Mouse (Mus musculus): Measurements from ENCODE around the gene Spef2. TPM values are rescaled to one million over a fixed set of nuclear protein-coding genes. Genes with fewer than 3 reads are reported as not detected.

Spef2 gene
- polyA plus RNA-seq, 1 experiment from 2014 or later: 0.42 TPM

GRCm38 (mm10) chr15:9710330-9710729, 38.3 kb downstream of the Spef2 start:
- no peak for ATAC-seq (replicated peaks; ENCODE audit: low FRiP score, low read depth)
- WGBS: 84% methylated on average over 2 of the region's 2 CpGs
- H3K4me2 ChIP-seq (ENCODE audit: low read length): no peak overlapping the region

GRCm38 (mm10) chr15:9705830-9706450, 42.7 kb downstream of the Spef2 start:
- Histone ChIP-seq H3K27ac (no peak overlapping the region), H3K4me2 (ENCODE audit: low read length) (no peak overlapping the region), H3K4me1 (replicated peaks; ENCODE audit: insufficient read depth, low read length) (no peaks in the 10 kb centered on the region), H3K9ac (ENCODE audit: low read depth, low read length) (no peak overlapping the region), H3K4me3 (replicated peaks; ENCODE audit: low read depth, low read length) (no peak overlapping the region), H3K27me3 (ENCODE audit: insufficient read depth, low read length) (no peaks in the 10 kb centered on the region), H3K36me3 (ENCODE audit: insufficient read depth, low read length) (no peaks in the 10 kb centered on the region), H3K9me3 (replicated peaks; ENCODE audit: low read length) (no peaks in the 10 kb centered on the region)
- no peak for TF ChIP-seq CTCF (IDR thresholded peaks at IDR 0.05; ENCODE audit: low read depth)
- no peak for ATAC-seq (replicated peaks; ENCODE audit: low FRiP score, low read depth)
- no peak for DNase-seq (ENCODE audit: low spot score)
- 74% methylated on average over 2 of the region's 2 CpGs for WGBS

More at GRCm38 (mm10) chr15:9710330-9710729, 38.3 kb downstream of the Spef2 start:
- H3K9me3 ChIP-seq (replicated peaks; ENCODE audit: low read length): no peaks in the 10 kb centered on the region
- no peaks in the 10 kb centered on the region for H3K4me1 ChIP-seq (replicated peaks; ENCODE audit: insufficient read depth, low read length)
- TF ChIP-seq CTCF (IDR thresholded peaks at IDR 0.05; ENCODE audit: low read depth): no peak
- no peaks in the 10 kb centered on the region for H3K27me3 ChIP-seq (ENCODE audit: insufficient read depth, low read length)
- H3K9ac ChIP-seq (ENCODE audit: low read depth, low read length): no peak overlapping the region
- no peak overlapping the region for H3K27ac ChIP-seq
- H3K4me3 ChIP-seq (replicated peaks; ENCODE audit: low read depth, low read length): no peak overlapping the region
- DNase-seq (ENCODE audit: low spot score): no peak
- H3K36me3 ChIP-seq (ENCODE audit: insufficient read depth, low read length): no peaks in the 10 kb centered on the region

GRCm38 (mm10) chr15:9701845-9702244, 46.8 kb downstream of the Spef2 start:
- TF ChIP-seq CTCF (IDR thresholded peaks at IDR 0.05; ENCODE audit: low read depth): no peak
- H3K27me3 ChIP-seq (ENCODE audit: insufficient read depth, low read length): no peaks in the 10 kb centered on the region
- no peaks in the 10 kb centered on the region for H3K9me3 ChIP-seq (replicated peaks; ENCODE audit: low read length)
- no peaks in the 10 kb centered on the region for H3K4me1 ChIP-seq (replicated peaks; ENCODE audit: insufficient read depth, low read length)
- ATAC-seq (replicated peaks; ENCODE audit: low FRiP score, low read depth) (no peak), DNase-seq (ENCODE audit: low spot score) (no peak)
- H3K4me3 ChIP-seq (replicated peaks; ENCODE audit: low read depth, low read length): no peak overlapping the region
- no peak overlapping the region for H3K27ac ChIP-seq
- H3K36me3 ChIP-seq (ENCODE audit: insufficient read depth, low read length): no peaks in the 10 kb centered on the region
- no peak overlapping the region for H3K9ac ChIP-seq (ENCODE audit: low read depth, low read length)
- no peak overlapping the region for H3K4me2 ChIP-seq (ENCODE audit: low read length)

- Histone ChIP-seq H3K27me3 (ENCODE audit: insufficient read depth, low read length) (no peaks in the 10 kb centered on the region), H3K27ac (no peak overlapping the region), H3K9me3 (replicated peaks; ENCODE audit: low read length) (no peaks in the 10 kb centered on the region), H3K4me2 (ENCODE audit: low read length) (no peak overlapping the region), H3K36me3 (ENCODE audit: insufficient read depth, low read length) (no peaks in the 10 kb centered on the region), H3K4me3 (replicated peaks; ENCODE audit: low read depth, low read length) (no peak overlapping the region), H3K4me1 (replicated peaks; ENCODE audit: insufficient read depth, low read length) (no peaks in the 10 kb centered on the region), H3K9ac (ENCODE audit: low read depth, low read length) (no peak overlapping the region)
- ATAC-seq (replicated peaks; ENCODE audit: low FRiP score, low read depth): no peak
- TF ChIP-seq CTCF (IDR thresholded peaks at IDR 0.05; ENCODE audit: low read depth): no peak
- no peak for DNase-seq (ENCODE audit: low spot score)
Measured at GRCm38 (mm10) chr15:9691721-9692120, 56.9 kb downstream of the Spef2 start.

DNA sequence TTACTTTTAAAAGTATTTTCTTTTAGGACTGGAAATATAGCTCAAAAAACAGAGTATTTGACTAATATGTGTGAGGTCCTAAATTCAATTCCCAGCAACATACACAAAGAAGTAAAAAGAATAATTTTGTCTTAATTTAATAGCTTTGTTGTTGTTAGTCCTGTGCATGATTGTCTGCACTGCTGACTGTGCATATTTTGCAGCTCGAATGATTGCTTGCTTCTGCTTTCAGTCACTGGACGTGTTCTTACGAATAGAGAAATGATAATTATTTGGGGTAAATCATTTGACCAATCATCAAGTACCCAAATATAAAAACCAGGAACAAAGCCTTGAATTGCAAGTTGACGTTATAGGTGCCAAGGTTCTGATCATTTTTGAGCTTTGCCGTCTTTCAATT, 57.8 kb downstream of the Spef2 start:
- H3K27me3 ChIP-seq (ENCODE audit: insufficient read depth, low read length): no peaks in the 10 kb centered on the region
- no peak for TF ChIP-seq CTCF (IDR thresholded peaks at IDR 0.05; ENCODE audit: low read depth)
- no peaks in the 10 kb centered on the region for H3K4me1 ChIP-seq (replicated peaks; ENCODE audit: insufficient read depth, low read length)
- H3K9me3 ChIP-seq (replicated peaks; ENCODE audit: low read length): no peaks in the 10 kb centered on the region
- ATAC-seq (replicated peaks; ENCODE audit: low FRiP score, low read depth) (no peak), DNase-seq (ENCODE audit: low spot score) (no peak)
- H3K27ac ChIP-seq: no peak overlapping the region
- no peak overlapping the region for H3K4me2 ChIP-seq (ENCODE audit: low read length)
- H3K4me3 ChIP-seq (replicated peaks; ENCODE audit: low read depth, low read length): no peak overlapping the region
- no peak overlapping the region for H3K9ac ChIP-seq (ENCODE audit: low read depth, low read length)
- no peaks in the 10 kb centered on the region for H3K36me3 ChIP-seq (ENCODE audit: insufficient read depth, low read length)
- 88% methylated on average over 5 of the region's 5 CpGs for WGBS

DNA sequence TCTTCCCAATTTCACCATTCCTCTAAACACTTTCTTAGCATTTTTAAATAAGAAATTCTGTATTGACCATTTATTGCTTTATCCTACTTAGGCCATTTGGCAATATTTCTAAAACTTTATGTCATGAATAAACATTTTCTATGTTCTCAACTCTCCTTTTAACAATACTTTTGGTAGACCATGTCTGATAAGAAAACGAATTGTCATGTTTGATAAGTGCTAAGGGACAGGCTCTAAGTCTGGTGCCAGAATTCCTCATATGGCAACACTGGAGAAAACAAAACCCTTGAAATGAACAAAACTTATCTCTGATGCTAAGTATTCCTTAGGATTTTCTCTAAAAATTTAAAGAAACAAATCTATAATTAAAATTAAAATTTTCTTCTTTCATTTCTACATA, 58.2 kb downstream of the Spef2 start:
- ATAC-seq (replicated peaks; ENCODE audit: low FRiP score, low read depth) (no peak), DNase-seq (ENCODE audit: low spot score) (no peak)
- Histone ChIP-seq H3K4me1 (replicated peaks; ENCODE audit: insufficient read depth, low read length) (no peaks in the 10 kb centered on the region), H3K9me3 (replicated peaks; ENCODE audit: low read length) (no peaks in the 10 kb centered on the region), H3K27me3 (ENCODE audit: insufficient read depth, low read length) (no peaks in the 10 kb centered on the region), H3K4me3 (replicated peaks; ENCODE audit: low read depth, low read length) (no peak overlapping the region), H3K4me2 (ENCODE audit: low read length) (no peak overlapping the region), H3K36me3 (ENCODE audit: insufficient read depth, low read length) (no peaks in the 10 kb centered on the region), H3K27ac (no peak overlapping the region), H3K9ac (ENCODE audit: low read depth, low read length) (no peak overlapping the region)
- WGBS: 69% methylated on average over 1 of the region's 1 CpGs
- TF ChIP-seq CTCF (IDR thresholded peaks at IDR 0.05; ENCODE audit: low read depth): no peak

GRCm38 (mm10) chr15:9683485-9683884, 65.2 kb downstream of the Spef2 start:
- no peaks in the 10 kb centered on the region for H3K4me1 ChIP-seq (replicated peaks; ENCODE audit: insufficient read depth, low read length)
- H3K27me3 ChIP-seq (ENCODE audit: insufficient read depth, low read length): no peaks in the 10 kb centered on the region
- ATAC-seq (replicated peaks; ENCODE audit: low FRiP score, low read depth): no peak
- no peak overlapping the region for H3K27ac ChIP-seq
- no peak for DNase-seq (ENCODE audit: low spot score)
- WGBS: 86% methylated on average over 4 of the region's 4 CpGs
- no peak overlapping the region for H3K9ac ChIP-seq (ENCODE audit: low read depth, low read length)
- no peak overlapping the region for H3K4me3 ChIP-seq (replicated peaks; ENCODE audit: low read depth, low read length)
- H3K9me3 ChIP-seq (replicated peaks; ENCODE audit: low read length): no peaks in the 10 kb centered on the region
- H3K4me2 ChIP-seq (ENCODE audit: low read length): no peak overlapping the region
- no peaks in the 10 kb centered on the region for H3K36me3 ChIP-seq (ENCODE audit: insufficient read depth, low read length)
- no peak for TF ChIP-seq CTCF (IDR thresholded peaks at IDR 0.05; ENCODE audit: low read depth)
